Mouse (Mus musculus) cerebellum, adult 2 months (tissue): Measurements from ENCODE around the gene Pias1. TPM values are rescaled to one million over a fixed set of nuclear protein-coding genes. Genes with fewer than 3 reads are reported as not detected.
"Not testable (repeated sequence)": the region's sequence is repeated elsewhere in the genome, so short reads cannot be mapped to it uniquely, and the experiment has no call there.

ENCODE experiments used
- DNase-seq, 2 experiments: peaks; one replicate each; pipeline ENCODE4 v3.0.0; 2021
- H3K27ac ChIP-seq: fragments of 200-500 bp; 2 replicates; pipeline ENCODE4 v1.5.1; 2012; ENCODE audit warnings: low read length, control low read depth, inconsistent platforms; ENCODE audit not compliant: insufficient read depth
- H3K27me3 ChIP-seq: fragments of 200-500 bp; 2 replicates; pipeline ENCODE4 v1.6.1; 2012; ENCODE audit warnings: inconsistent platforms, mild to moderate bottlenecking, low read length, moderate library complexity; ENCODE audit not compliant: control insufficient read depth, insufficient read depth
- H3K4me1 ChIP-seq: fragments of 200-500 bp; 2 replicates; pipeline ENCODE4 v1.6.1; 2011; ENCODE audit warnings: low read length; ENCODE audit not compliant: control insufficient read depth, insufficient read depth
- H3K4me3 ChIP-seq: fragments of 200-500 bp; replicated peaks from 2 replicates; pipeline ENCODE3; 2011; ENCODE audit warnings: mild to moderate bottlenecking, low read depth, low read length, control low read depth; ENCODE audit not compliant: insufficient read depth
- CTCF ChIP-seq: fragments of 200-500 bp; IDR thresholded peaks from 2 replicates; pipeline ENCODE4 v1.5.1; 2011; ENCODE audit warnings: low read depth, mild to moderate bottlenecking, control low read depth, low read length, moderate library complexity, borderline replicate concordance; ENCODE audit not compliant: insufficient read depth
- POLR2A ChIP-seq: fragments of 200-500 bp; IDR thresholded peaks from 2 replicates; pipeline ENCODE4 v1.6.1; 2011; ENCODE audit warnings: low read length, control low read depth, borderline replicate concordance; ENCODE audit not compliant: insufficient read depth
- WGBS: fragments of 180-500 bp; shearing (Covaris S2); methylation state at CpG from one replicate; pipeline ENCODE4 v1.1.7; 2018; 5-methylcytosine and 5-hydroxymethylcytosine counted together
- polyA plus RNA-seq: library from polyadenylated mRNA; depleted of rRNA; stranded (reverse); fragments of >200 nt; gene quantifications from 2 replicates; pipeline ENCODE4 v1.2.3, GENCODE M21; 2012

Pias1 gene
- polyA plus RNA-seq, 1 experiment = 26.8 TPM

GRCm38 (mm10) chr9:62860866-62861265 lies 126.9 kb downstream of the Pias1 start:
- Histone ChIP-seq H3K4me1 (no peaks in the 10 kb centered on the region), H3K27ac (no peak overlapping the region), H3K4me3 (no peak overlapping the region), H3K27me3 (no peaks in the 10 kb centered on the region)
- WGBS = 20% methylated on average over 4 of the region's 4 CpGs
- TF ChIP-seq CTCF = no peak
- TF ChIP-seq POLR2A = no peak
- no peak for DNase-seq

- H3K27ac ChIP-seq, H3K4me1 ChIP-seq, H3K27me3 ChIP-seq, DNase-seq, H3K4me3 ChIP-seq: not testable (repeated sequence)
- 60% methylated on average over 7 of the region's 7 CpGs for WGBS
These were observed 127.6 kb downstream of the Pias1 start for GRCm38 (mm10) chr9:62860102-62860501.

GRCm38 (mm10) chr9:62858266-62859019 lies 129.3 kb downstream of the Pias1 start:
- Histone ChIP-seq H3K27me3 (no peaks in the 10 kb centered on the region), H3K4me3 (no peak overlapping the region), H3K27ac (no peak overlapping the region), H3K4me1 (no peaks in the 10 kb centered on the region)
- WGBS = 54% methylated on average over 8 of the region's 8 CpGs
- no peak for DNase-seq
- TF ChIP-seq POLR2A = no peak
- TF ChIP-seq CTCF = no peak

- DNase-seq = no peak
- Histone ChIP-seq H3K4me3 (no peak within 1 kb of the TSS), H3K4me1 (no peaks in the 10 kb centered on the region), H3K27ac (no peak within 1 kb of the TSS), H3K27me3 (no peaks in the 10 kb centered on the region)
- TF ChIP-seq CTCF (no peak), POLR2A (no peak)
- WGBS = 14% methylated on average over 20 of the region's 20 CpGs
These were observed 129.9 kb downstream of the Pias1 start, which contains the start of gene Calml4 for GRCm38 (mm10) chr9:62857719-62858261. Gene Calml4, plus strand, starts transcription at chr9:62858080.

GRCm38 (mm10) chr9:62857216-62857615 lies 130.5 kb downstream of the Pias1 start:
- Histone ChIP-seq H3K27me3 (no peaks in the 10 kb centered on the region), H3K27ac (no peak overlapping the region), H3K4me3 (no peak overlapping the region), H3K4me1 (no peaks in the 10 kb centered on the region)
- TF ChIP-seq POLR2A (no peak), CTCF (no peak)
- no peak for DNase-seq
- WGBS = 80% methylated on average over 9 of the region's 9 CpGs

- no peak for DNase-seq
- no peak overlapping the region for H3K27ac ChIP-seq
- TF ChIP-seq POLR2A (no peak), CTCF (no peak)
- WGBS = 20% methylated on average over 4 of the region's 4 CpGs
- no peaks in the 10 kb centered on the region for H3K27me3 ChIP-seq
- H3K4me1 ChIP-seq = no peaks in the 10 kb centered on the region
- H3K4me3 ChIP-seq = no peak overlapping the region
These were observed 133.2 kb downstream of the Pias1 start for GRCm38 (mm10) chr9:62854483-62854882.

GRCm38 (mm10) chr9:62851571-62851970 lies 136.2 kb downstream of the Pias1 start:
- H3K4me3 ChIP-seq = no peak overlapping the region
- DNase-seq = no peak
- H3K27ac ChIP-seq = no peak overlapping the region
- H3K27me3 ChIP-seq = no peaks in the 10 kb centered on the region
- no peaks in the 10 kb centered on the region for H3K4me1 ChIP-seq
- 69% methylated on average over 2 of the region's 2 CpGs for WGBS
- TF ChIP-seq CTCF (no peak), POLR2A (no peak)

- H3K27me3 ChIP-seq = no peaks in the 10 kb centered on the region
- H3K4me1 ChIP-seq = no peaks in the 10 kb centered on the region
- H3K27ac ChIP-seq = no peak overlapping the region
- H3K4me3 ChIP-seq = no peak overlapping the region
- DNase-seq = no peak
- no peak for TF ChIP-seq POLR2A
- no peak for TF ChIP-seq CTCF
- 84% methylated on average over 3 of the region's 3 CpGs for WGBS
These were observed 139.1 kb downstream of the Pias1 start for GRCm38 (mm10) chr9:62848641-62849040.
